Mouse (Mus musculus) forebrain, embryonic 13.5 days (tissue): ENCODE data around the gene Ctdnep1. TPM values are rescaled to one million over a fixed set of nuclear protein-coding genes. Genes with fewer than 3 reads are reported as not detected.

Experiments used
- ATAC-seq: fragments of 200-750 bp; cut with Nextera tagmentation; 2 replicates; pipeline ENCODE4 v1.8.0; 2017
- H3K27ac ChIP-seq: fragments of 300-500 bp; sonication (generic); 2 replicates; pipeline ENCODE4 v1.5.1; 2015; ENCODE audit warnings: inconsistent platforms, mild to moderate bottlenecking, moderate library complexity
- H3K27me3 ChIP-seq: fragments of 300-500 bp; sonication (generic); 2 replicates; pipeline ENCODE4 v1.6.1; 2015; ENCODE audit warnings: mild to moderate bottlenecking, inconsistent platforms
- H3K36me3 ChIP-seq: fragments of 300-500 bp; sonication (generic); 2 replicates; pipeline ENCODE4 v1.6.1; 2015; ENCODE audit warnings: mild to moderate bottlenecking, inconsistent platforms; ENCODE audit not compliant: poor library complexity, severe bottlenecking
- H3K4me1 ChIP-seq: fragments of 300-500 bp; sonication (generic); 2 replicates; pipeline ENCODE4 v1.6.1; 2015; ENCODE audit warnings: inconsistent platforms
- H3K4me2 ChIP-seq: fragments of 300-500 bp; sonication (generic); 2 replicates; pipeline ENCODE4 v1.6.1; 2015; ENCODE audit warnings: inconsistent platforms, mild to moderate bottlenecking, moderate library complexity
- H3K4me3 ChIP-seq: fragments of 300-500 bp; sonication (generic); 2 replicates; pipeline ENCODE4 v1.5.1; 2015; ENCODE audit warnings: mild to moderate bottlenecking, inconsistent platforms
- H3K9ac ChIP-seq: fragments of 300-500 bp; sonication (generic); 2 replicates; pipeline ENCODE4 v1.6.1; 2015; ENCODE audit warnings: mild to moderate bottlenecking, inconsistent platforms
- H3K9me3 ChIP-seq: fragments of 300-500 bp; sonication (generic); replicated peaks from 2 replicates; pipeline ENCODE4 v1.6.1; 2016; ENCODE audit warnings: inconsistent platforms
- WGBS: fragments of 180-500 bp; shearing (Covaris S2); methylation state at CpG from one replicate; pipeline ENCODE4 v1.1.7; 2015; 5-methylcytosine and 5-hydroxymethylcytosine counted together
- polyA plus RNA-seq: library from polyadenylated mRNA; unstranded; fragments of >200 nt; fragmentation: Nextera tagmentation; extraction: Ambion mirVana; gene quantifications from 2 replicates; pipeline ENCODE4 v1.2.1, GENCODE M21; 2015

The Ctdnep1 gene
- polyA plus RNA-seq, 1 experiment from 2014 or later: 21.1 TPM

GRCm38 (mm10) chr11:69990850-69991691 is 10.1 kb downstream of the Ctdnep1 start, which contains the start of gene Gabarap:
Gabarap (plus strand) TSS chr11:69991143.
- Histone ChIP-seq H3K9ac (peak within 1 kb of the TSS; percentile 81), H3K27ac (peak within 1 kb of the TSS; percentile 94), H3K4me3 (peak within 1 kb of the TSS; percentile 66), H3K9me3 (no peaks in the 10 kb centered on the region), H3K4me2 (peak within 1 kb of the TSS; percentile 79), H3K36me3 (peaks cover 58% of the 10 kb centered on the region), H3K4me1 (peaks cover 25% of the 10 kb centered on the region), H3K27me3 (no peaks in the 10 kb centered on the region)
- ATAC-seq: peak; percentile 73
- under 1% methylated on average over 40 of the region's 40 CpGs for WGBS

DNA sequence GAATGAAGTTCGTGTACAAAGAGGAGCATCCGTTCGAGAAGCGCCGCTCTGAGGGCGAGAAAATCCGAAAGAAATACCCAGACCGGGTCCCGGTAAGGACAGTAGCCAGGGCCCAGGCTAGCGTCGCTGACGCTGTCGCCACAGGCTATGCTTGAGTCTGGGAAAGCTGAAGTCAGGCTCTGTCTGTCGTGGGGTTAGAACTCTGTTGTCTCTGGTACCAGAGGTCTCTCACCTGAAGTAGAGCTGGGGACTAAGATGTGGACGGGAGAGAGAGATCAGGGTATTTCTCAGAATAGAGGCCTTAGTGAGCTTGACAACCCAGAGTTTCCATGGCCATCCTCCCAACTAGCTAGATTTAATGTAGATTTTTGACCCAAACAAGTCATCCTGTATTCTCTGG is 10.8 kb downstream of the Ctdnep1 start:
- ATAC-seq: peak; percentile 19
- Histone ChIP-seq H3K9ac (peak overlapping the region; percentile 81), H3K4me3 (peak overlapping the region; percentile 66), H3K4me2 (peak overlapping the region; percentile 79), H3K27ac (peak overlapping the region; percentile 94), H3K9me3 (no peaks in the 10 kb centered on the region), H3K27me3 (no peaks in the 10 kb centered on the region), H3K36me3 (peaks cover 51% of the 10 kb centered on the region), H3K4me1 (peaks cover 25% of the 10 kb centered on the region)
- under 1% methylated on average over 15 of the region's 15 CpGs for WGBS

- peak overlapping the region; percentile 66 for H3K4me3 ChIP-seq
- no peaks in the 10 kb centered on the region for H3K27me3 ChIP-seq
- H3K9me3 ChIP-seq: no peaks in the 10 kb centered on the region
- H3K4me2 ChIP-seq: peak overlapping the region; percentile 79
- no peak overlapping the region for H3K27ac ChIP-seq
- WGBS: 88% methylated on average over 10 of the region's 10 CpGs
- H3K36me3 ChIP-seq: peaks cover 44% of the 10 kb centered on the region
- peak overlapping the region; percentile 81 for H3K9ac ChIP-seq
- no peak for ATAC-seq
- peaks cover 28% of the 10 kb centered on the region for H3K4me1 ChIP-seq
Observed at GRCm38 (mm10) chr11:69992396-69992795, 11.4 kb downstream of the Ctdnep1 start.

DNA sequence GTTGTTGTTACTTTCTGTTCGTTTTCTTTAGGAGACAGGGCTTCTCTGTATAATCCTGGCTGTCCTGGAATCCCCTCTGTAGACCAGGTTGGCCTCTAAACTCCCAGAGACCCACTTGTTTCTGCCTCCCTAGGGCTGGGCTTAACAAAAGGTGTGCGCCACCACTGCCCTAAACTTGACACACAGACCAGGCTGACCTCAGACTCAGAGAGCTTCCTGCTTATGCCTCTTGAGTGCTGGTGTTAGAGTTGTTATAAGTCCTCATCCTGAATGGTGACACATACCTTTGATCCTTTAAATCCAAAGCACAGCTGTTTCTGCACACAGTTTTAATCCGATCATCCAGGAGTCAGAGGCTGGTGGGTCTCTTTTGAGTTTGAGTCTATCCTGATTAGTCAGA is 12.0 kb downstream of the Ctdnep1 start:
- Histone ChIP-seq H3K4me3 (peak overlapping the region; percentile 66), H3K4me2 (peak overlapping the region; percentile 79), H3K4me1 (peaks cover 33% of the 10 kb centered on the region), H3K27me3 (no peaks in the 10 kb centered on the region), H3K9ac (peak overlapping the region; percentile 81), H3K9me3 (no peaks in the 10 kb centered on the region), H3K36me3 (peaks cover 44% of the 10 kb centered on the region), H3K27ac (no peak overlapping the region)
- 96% methylated on average over 3 of the region's 3 CpGs for WGBS
- ATAC-seq: no peak

- H3K36me3 ChIP-seq: peaks cover 44% of the 10 kb centered on the region
- no peaks in the 10 kb centered on the region for H3K9me3 ChIP-seq
- WGBS: 88% methylated on average over 11 of the region's 11 CpGs
- peak overlapping the region; percentile 67; the same call in 1 of the 2 replicates for H3K4me2 ChIP-seq
- H3K27ac ChIP-seq: no peak overlapping the region
- ATAC-seq: no peak
- H3K4me1 ChIP-seq: peaks cover 41% of the 10 kb centered on the region
- H3K9ac ChIP-seq: no peak overlapping the region
- H3K27me3 ChIP-seq: no peaks in the 10 kb centered on the region
- peak overlapping the region; percentile 4; the same call in 1 of the 2 replicates for H3K4me3 ChIP-seq
Observed at GRCm38 (mm10) chr11:69994401-69995090, 13.6 kb downstream of the Ctdnep1 start.

DNA sequence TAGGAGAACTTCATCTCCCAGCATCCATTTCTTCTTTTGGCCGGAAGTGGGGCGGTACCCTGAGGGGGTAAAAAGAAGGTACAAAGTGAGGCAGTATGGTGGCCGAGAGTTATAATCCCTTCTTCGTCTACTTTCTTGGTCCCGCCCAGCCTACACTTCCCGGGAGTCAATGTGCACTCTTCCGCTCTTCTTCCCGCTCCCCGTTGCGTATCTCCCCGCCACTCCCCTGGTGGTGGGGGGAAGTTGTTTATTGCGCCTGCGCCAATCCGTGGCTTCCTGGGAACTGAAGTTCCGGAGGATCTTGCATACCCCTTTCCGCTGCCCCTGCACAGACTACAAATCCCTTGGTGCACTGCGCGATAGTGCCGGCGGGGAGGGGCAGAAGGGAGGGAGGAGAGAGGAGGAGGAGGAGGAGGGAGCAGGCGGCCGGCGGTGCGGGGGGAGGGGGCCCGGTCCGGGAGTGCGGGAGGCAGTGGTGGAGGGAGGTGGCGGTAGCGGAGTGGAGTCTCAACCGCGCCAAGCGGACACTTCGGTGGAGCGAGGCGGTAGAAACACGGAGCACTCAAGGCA is 14.5 kb downstream of the Ctdnep1 start, which contains the start of gene Phf23:
TSS of gene Phf23 (plus strand) at position 387 of the 570 bp plus-strand sequence.
- no peaks in the 10 kb centered on the region for H3K9me3 ChIP-seq
- peaks cover 43% of the 10 kb centered on the region for H3K4me1 ChIP-seq
- peak; percentile 86 for ATAC-seq
- no peaks in the 10 kb centered on the region for H3K27me3 ChIP-seq
- WGBS: 1% methylated on average over 36 of the region's 36 CpGs
- H3K27ac ChIP-seq: peak within 1 kb of the TSS; percentile 96
- peak within 1 kb of the TSS; percentile 95 for H3K9ac ChIP-seq
- peak within 1 kb of the TSS; percentile 96 for H3K4me3 ChIP-seq
- peak within 1 kb of the TSS; percentile 67 for H3K4me2 ChIP-seq
- peaks cover 42% of the 10 kb centered on the region for H3K36me3 ChIP-seq

- WGBS: 1% methylated on average over 62 of the region's 66 CpGs
- Histone ChIP-seq H3K4me1 (peaks cover 45% of the 10 kb centered on the region), H3K27ac (peak overlapping the region; percentile 96), H3K36me3 (peaks cover 42% of the 10 kb centered on the region), H3K4me2 (peak overlapping the region; percentile 67), H3K9me3 (no peaks in the 10 kb centered on the region), H3K27me3 (no peaks in the 10 kb centered on the region), H3K9ac (peak overlapping the region; percentile 95), H3K4me3 (peak overlapping the region; percentile 96)
- ATAC-seq: peak; percentile 0; the same call in 1 of the 2 replicates
Observed at GRCm38 (mm10) chr11:69996161-69997061, 15.5 kb downstream of the Ctdnep1 start.

DNA sequence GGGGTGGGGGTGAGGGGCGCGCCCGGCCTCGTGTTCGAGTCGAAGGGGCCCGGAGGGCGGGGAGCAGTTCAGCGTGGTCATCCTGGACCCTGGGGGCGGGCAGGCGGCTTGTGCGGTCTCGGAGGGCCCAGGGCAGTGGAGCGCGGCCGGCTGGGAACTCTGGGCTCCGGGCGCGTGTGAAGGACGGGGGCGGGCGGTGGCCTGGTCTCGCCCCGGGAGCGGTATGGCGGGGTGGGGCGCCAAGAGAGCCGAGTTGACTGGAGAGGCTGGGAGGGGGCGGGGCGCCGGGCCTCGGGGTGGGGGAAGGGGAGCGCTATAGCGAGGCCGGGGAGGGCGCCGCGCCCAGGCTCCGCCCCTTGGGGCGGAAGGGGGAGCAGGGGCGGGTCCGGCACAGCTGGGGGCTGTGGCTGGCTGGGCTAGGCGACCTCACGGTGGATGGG is 16.1 kb downstream of the Ctdnep1 start:
- peak overlapping the region; percentile 96 for H3K27ac ChIP-seq
- H3K9ac ChIP-seq: peak overlapping the region; percentile 95
- peak overlapping the region; percentile 67 for H3K4me2 ChIP-seq
- WGBS: under 1% methylated on average over 31 of the region's 44 CpGs
- H3K36me3 ChIP-seq: peaks cover 42% of the 10 kb centered on the region
- H3K4me1 ChIP-seq: peaks cover 50% of the 10 kb centered on the region
- peak overlapping the region; percentile 96 for H3K4me3 ChIP-seq
- H3K9me3 ChIP-seq: no peaks in the 10 kb centered on the region
- H3K27me3 ChIP-seq: no peaks in the 10 kb centered on the region
- peak; percentile 14; the same call in 1 of the 2 replicates for ATAC-seq

- 92% methylated on average over 27 of the region's 27 CpGs for WGBS
- peaks cover 36% of the 10 kb centered on the region for H3K36me3 ChIP-seq
- peaks cover 57% of the 10 kb centered on the region for H3K4me1 ChIP-seq
- no peaks in the 10 kb centered on the region for H3K27me3 ChIP-seq
- H3K4me3 ChIP-seq: no peak overlapping the region
- ATAC-seq: no peak
- no peak overlapping the region for H3K9ac ChIP-seq
- peak overlapping the region; percentile 10; the same call in 1 of the 2 replicates for H3K4me2 ChIP-seq
- H3K9me3 ChIP-seq: no peaks in the 10 kb centered on the region
- H3K27ac ChIP-seq: no peak overlapping the region
Observed at GRCm38 (mm10) chr11:69998567-69999491, 17.9 kb downstream of the Ctdnep1 start.

DNA sequence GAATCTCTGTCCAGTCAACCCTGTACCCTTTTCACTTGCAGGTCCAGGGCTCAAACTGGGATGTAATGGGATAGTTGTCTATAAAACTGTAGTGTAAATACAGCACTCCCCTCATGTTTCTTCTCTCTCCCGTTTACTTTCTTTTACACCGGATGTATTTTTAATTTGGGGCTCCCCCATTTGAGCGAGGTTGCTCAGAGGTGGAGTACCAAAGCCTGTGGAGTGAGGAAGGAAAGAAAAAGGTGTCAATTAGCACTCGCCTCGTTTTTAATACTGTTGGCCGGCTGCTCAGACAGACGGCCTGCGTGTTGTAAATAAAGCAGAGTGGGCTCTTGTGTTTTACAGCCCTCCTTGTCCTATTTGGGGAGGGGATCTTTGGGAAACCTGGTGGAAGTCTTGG is 18.7 kb downstream of the Ctdnep1 start:
- H3K27ac ChIP-seq: 0 out of 2 replicates have a peak overlapping the region, but pooled peaks have one; percentile 62

More for the DNA sequence above, 18.7 kb downstream of the Ctdnep1 start:
- 83% methylated on average over 8 of the region's 8 CpGs for WGBS
- Histone ChIP-seq H3K27me3 (no peaks in the 10 kb centered on the region), H3K36me3 (peaks cover 30% of the 10 kb centered on the region), H3K9ac (no peak overlapping the region), H3K9me3 (no peaks in the 10 kb centered on the region), H3K4me3 (peak overlapping the region; percentile 69), H3K4me2 (peak overlapping the region; percentile 88; the same call in 1 of the 2 replicates), H3K4me1 (peaks cover 58% of the 10 kb centered on the region)
- no peak for ATAC-seq
